Mouse (Mus musculus) c-Kit-negative CD71-positive TER-119-positive erythroid progenitor cells, embryonic 14.5 days (primary cell): ENCODE measurements around the gene Sp4.

Source experiments
- DNase-seq: peaks from one replicate; pipeline ENCODE4 v3.0.0-alpha.2; 2013; ENCODE audit warnings: low read depth, low spot score

Gene Sp4

DNA sequence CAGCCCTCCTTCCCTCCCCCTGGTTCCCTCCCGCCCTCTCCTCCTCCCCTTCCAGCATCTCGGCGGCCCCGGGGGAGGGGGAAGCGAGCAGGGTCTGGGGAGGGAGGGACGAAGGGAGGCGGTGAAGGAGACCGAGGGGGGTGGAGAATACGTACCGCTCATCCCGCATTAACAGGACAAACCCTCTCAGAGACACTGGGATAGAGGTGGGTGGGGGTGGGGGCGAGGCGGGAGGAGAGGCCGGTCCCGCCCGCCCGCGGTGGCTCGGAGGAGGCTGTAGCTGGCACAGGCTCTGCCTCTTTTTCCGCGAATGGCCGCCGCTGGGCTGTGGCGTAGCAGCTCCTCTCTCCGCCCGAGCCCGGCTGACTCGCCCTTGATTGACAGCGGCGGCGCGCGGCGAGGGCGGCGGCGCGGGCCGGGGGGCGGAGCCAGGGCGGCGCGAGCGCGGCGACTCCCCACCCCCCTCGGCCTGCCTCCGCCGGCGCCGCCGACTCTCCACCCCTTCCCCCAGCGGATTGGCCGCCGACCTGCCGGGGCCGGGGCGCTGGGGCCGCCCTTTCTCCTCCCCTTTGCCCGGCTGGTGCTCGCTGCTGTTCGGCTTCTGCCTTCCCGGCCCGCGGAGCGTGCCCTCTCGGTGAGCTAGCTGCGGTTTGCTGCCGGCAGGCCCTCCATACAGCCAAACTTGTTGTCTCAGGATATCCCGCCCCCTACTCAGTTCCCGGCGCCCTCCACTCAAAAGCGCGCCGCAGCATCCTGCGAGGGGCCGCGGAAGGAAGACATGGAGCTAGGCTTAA, at the start of gene Sp4:
Gene Sp4 (minus strand): TSS at position 369 of the 794 bp plus-strand sequence.
- peak; percentile 80 for DNase-seq

GRCm38 (mm10) chr12:118339107-118339506, 37.9 kb upstream of the Sp4 start:
- DNase-seq = no peak

- DNase-seq = no peak
These were observed 37.0 kb upstream of the Sp4 start for GRCm38 (mm10) chr12:118338243-118338642.

DNA sequence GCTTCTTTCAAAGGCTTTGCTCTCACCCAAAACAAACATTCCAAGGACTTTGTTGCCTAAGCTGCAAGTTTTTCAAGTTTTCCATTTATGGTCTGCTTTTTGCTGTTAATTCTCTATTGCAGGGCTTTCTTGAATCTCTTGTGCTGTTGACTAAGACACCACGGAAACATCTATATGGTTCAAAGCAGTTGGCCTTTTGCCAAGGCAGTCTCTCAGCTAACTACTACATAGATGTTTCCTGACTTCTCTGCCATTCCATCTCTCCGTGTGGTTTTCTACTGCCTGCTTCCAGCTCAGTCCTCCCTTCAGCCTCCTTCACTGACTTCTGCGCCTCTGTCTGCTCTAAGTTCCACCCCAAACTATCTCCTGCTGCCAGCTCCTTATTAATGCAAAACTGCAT, 36.1 kb upstream of the Sp4 start:
- no peak for DNase-seq

GRCm38 (mm10) chr12:118328739-118329249, 27.6 kb upstream of the Sp4 start:
- DNase-seq = no peak

- no peak for DNase-seq
These were observed 26.3 kb upstream of the Sp4 start for GRCm38 (mm10) chr12:118327566-118327965.

DNA sequence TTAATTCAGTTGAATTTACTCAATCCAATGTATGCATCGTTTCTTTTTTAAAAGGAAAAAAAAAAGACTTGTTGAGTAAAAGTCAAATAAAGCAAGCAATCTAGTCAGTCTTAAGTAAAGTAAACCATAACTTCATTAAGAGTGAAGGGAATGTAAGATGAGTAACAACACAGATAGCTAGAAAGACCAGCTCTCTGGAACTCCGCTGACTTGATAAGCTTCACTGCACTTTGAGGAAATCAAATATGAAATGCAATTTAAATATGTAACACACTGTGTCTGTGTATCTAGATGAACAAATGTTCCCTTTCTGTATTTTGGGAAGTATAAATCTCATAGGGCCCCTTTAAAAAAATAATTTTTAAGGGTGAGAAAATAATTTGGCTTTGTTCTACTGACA, 24.9 kb upstream of the Sp4 start:
- DNase-seq = no peak

- no peak for DNase-seq
These were observed 18.8 kb upstream of the Sp4 start for GRCm38 (mm10) chr12:118320076-118320475.

DNA sequence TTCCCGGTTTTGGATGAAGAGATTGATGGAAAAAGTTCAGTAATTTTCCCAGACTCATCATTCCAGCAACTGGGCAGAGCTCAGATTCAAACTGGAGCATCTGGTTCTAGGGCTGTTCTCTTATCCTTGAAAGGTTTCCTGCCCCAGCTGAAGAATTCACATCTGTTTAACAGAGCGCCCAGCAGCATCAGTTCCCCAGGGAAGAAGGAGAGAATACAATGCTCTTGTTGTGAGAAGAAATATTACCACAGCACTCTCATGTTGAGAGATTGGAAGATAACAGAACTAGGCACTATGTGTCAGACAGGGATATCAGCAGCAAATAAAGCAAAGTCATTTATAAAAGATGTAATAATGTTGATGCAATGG, 13.2 kb upstream of the Sp4 start:
- no peak for DNase-seq

GRCm38 (mm10) chr12:118313805-118314476, 12.7 kb upstream of the Sp4 start:
- no peak for DNase-seq

- DNase-seq = peak; percentile 46
These were observed 2.3 kb upstream of the Sp4 start for GRCm38 (mm10) chr12:118303586-118303985.

DNA sequence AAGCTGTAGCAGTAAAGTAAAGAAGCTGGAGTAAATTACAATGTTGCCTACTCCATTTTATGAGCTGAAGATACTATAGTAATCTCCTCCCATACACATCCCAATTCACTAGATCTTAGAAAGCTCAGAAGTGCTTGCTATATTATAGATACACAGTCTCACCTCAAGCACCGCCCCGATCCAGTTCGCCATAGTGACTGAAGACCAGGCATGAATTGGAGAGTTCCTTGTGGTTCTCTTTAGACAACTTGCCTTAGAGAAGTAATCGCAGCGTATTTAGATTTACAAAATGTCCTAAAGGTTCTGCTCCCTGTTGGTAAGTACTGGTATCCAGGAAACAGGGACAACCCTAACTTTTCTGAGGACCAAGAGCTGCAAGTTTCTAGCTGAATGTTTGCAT, 1.8 kb upstream of the Sp4 start:
- DNase-seq = peak; percentile 50

DNA sequence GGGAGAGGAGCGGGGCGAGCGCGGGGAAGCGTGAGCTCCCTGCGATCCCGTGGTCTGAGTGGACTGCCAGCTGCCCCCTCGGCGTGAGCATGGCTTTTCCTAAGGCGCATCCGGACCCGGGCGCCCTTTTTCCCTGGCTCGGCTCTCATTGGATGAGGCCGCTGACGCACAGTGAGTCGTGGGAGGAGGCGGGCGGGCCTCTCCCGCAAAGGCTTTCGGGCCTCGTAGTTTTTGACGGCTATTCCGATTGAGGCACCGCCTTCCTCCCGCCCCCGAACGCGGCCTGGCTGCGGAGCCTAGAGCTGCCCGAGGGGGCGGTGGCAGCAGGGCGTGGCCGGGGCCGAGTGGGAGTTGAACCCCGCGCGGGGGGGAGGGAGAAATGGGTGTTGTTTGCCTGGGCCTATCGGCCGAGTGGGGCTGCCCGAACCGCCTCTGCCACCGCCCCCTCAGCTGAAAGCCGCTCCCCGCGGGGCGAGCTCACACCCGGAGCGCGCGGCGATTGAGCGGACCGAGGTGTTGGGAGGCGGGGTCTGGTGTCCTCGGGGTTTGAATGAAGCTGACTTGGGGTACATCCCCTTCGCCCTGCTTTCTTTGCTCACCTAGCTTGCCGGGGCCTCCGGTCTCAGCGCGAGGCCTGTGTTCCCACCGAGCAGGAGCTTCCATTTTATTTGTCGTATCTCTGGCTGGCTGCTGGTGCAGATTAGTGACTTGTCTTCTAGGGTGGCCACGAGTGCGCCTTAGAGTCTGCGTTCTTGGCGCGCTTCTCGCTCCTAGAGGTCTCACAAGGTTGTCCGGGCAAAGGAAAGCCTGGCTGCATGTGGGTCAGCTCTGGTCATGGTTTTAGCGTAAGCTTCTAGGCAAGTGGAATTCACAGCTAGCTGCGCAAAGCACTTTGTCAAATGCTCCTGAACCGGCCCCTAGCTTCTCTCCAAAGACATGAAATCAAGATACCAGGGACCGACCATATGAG, 911 bp upstream of the Sp4 start:
- peak; percentile 98 for DNase-seq

DNA sequence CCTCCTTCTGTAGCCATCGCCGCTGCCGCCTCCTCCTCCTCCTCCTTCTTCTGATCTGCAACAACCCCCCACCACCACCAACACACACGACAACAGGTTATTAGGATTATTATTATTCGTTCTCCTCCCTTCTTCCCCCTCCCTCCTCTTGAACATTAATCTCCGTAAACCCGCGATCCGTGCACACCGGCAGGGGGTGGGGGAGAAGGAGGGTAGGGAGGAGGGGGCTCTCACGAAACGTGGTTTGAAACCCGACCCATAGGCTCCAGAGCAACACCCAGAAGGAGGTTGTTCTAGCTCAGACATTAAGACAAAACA, 527 bp downstream of the Sp4 start:
- DNase-seq = no peak

GRCm38 (mm10) chr12:118299956-118300355, 1.3 kb downstream of the Sp4 start:
- DNase-seq = no peak

GRCm38 (mm10) chr12:118299172-118299571, 2.1 kb downstream of the Sp4 start:
- no peak for DNase-seq

- no peak for DNase-seq
These were observed 2.7 kb downstream of the Sp4 start for GRCm38 (mm10) chr12:118298516-118298915.

DNA sequence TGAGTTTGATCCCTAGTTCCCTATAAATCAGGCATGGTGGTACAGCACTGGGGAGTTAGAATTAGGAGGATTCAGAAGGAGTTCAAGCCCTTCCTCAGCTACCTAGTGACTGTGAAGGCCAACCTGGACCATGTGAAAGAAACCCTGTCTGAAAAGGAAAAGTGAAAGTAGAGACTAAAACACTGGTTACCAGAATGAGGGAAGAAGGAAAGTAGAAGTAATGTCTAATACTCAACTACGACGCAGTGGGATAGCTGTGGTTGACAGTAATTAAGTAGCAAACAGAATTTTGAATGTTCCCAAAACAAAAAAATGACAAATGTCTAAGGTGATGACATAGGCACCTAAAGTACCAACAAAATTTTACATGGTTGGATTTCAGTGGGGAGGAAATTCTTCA, 5.0 kb downstream of the Sp4 start:
- no peak for DNase-seq

- DNase-seq = no peak
These were observed 5.4 kb downstream of the Sp4 start for GRCm38 (mm10) chr12:118295793-118296192.

GRCm38 (mm10) chr12:118288947-118289346, 12.3 kb downstream of the Sp4 start:
- no peak for DNase-seq

DNA sequence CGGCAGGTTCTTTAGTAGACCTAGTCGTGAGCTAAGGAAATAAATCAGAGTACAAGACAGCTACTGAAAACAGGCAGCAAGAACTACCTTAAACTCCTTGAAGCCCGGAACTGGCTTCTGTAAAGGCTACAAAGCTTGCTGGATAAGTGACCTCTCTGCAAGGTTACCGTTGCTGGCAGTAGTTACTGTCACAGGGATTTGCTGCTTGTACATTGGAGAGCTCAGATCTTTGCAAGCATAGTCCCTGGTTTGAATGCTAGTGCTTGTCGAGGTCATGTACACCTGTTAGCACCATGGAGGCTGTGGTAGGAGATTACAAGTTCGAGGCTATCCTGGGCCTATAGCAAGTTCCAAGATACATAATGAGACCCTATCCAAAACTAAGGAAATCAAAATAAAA, 16.1 kb downstream of the Sp4 start:
- no peak for DNase-seq

DNA sequence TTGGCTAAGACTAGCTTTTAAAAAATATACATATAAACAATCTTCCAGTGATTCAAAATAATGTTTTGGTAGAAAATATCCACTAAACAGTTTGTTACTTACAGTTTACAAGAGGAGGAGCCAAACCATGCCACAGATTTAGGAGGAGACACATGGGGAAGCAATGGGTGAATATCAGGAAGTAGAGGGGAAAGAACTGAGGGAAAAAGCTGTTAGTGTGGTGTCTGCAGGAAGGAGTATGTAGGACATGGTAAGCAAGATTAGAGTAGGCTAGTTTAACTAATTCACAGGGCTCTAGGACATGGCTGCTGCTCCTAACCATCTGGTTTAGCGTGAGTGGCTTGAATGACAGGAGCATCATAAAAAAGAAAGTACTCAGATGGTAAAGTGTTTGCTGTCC, 19.3 kb downstream of the Sp4 start:
- no peak for DNase-seq
